Mouse (Mus musculus) hindbrain, embryonic 10.5 days (tissue): ENCODE results near the gene Srpr. TPM values are rescaled to one million over a fixed set of nuclear protein-coding genes. Genes with fewer than 3 reads are reported as not detected.

Experiments used
- DNase-seq: peaks from one replicate; pipeline ENCODE4 v3.0.0-alpha.2; 2017; ENCODE audit warnings: low spot score
- H3K27ac ChIP-seq: fragments of 300-500 bp; sonication (generic); 2 replicates; pipeline ENCODE4 v1.5.1; 2016; ENCODE audit warnings: mild to moderate bottlenecking, moderate library complexity
- H3K27me3 ChIP-seq: fragments of 300-500 bp; sonication (generic); 2 replicates; pipeline ENCODE4 v1.6.1; 2016; ENCODE audit warnings: mild to moderate bottlenecking; ENCODE audit not compliant: poor library complexity, insufficient read depth, severe bottlenecking
- H3K36me3 ChIP-seq: fragments of 300-500 bp; sonication (generic); 2 replicates; pipeline ENCODE4 v1.6.1; 2016; ENCODE audit warnings: mild to moderate bottlenecking, moderate library complexity
- H3K4me1 ChIP-seq: fragments of 300-500 bp; sonication (generic); replicated peaks from 2 replicates; pipeline ENCODE4 v1.6.1; 2016; ENCODE audit warnings: mild to moderate bottlenecking
- H3K4me3 ChIP-seq: fragments of 300-500 bp; sonication (generic); 2 replicates; pipeline ENCODE4 v1.5.1; 2016; ENCODE audit warnings: mild to moderate bottlenecking, moderate library complexity
- H3K9me3 ChIP-seq: fragments of 300-500 bp; sonication (generic); 2 replicates; pipeline ENCODE4 v1.6.1; 2016; ENCODE audit warnings: mild to moderate bottlenecking, moderate library complexity
- WGBS: fragments of 180-500 bp; shearing (Covaris S2); methylation state at CpG from one replicate; pipeline ENCODE4 v1.1.7; 2016; 5-methylcytosine and 5-hydroxymethylcytosine counted together
- polyA plus RNA-seq: library from polyadenylated mRNA; unstranded; fragments of >200 nt; fragmentation: Nextera tagmentation; extraction: Ambion mirVana; gene quantifications from 2 replicates; pipeline ENCODE4 v1.2.1, GENCODE M21; 2016

Gene Srpr
- polyA plus RNA-seq, 1 experiment from 2014 or later: 77.4 TPM

- Histone ChIP-seq H3K9me3 (no peaks in the 10 kb centered on the region), H3K27ac (peak overlapping the region; percentile 50; the same call in 1 of the 2 replicates), H3K27me3 (peaks cover 47% of the 10 kb centered on the region), H3K4me1 (peaks cover 30% of the 10 kb centered on the region), H3K4me3 (no peak overlapping the region), H3K36me3 (peaks cover 11% of the 10 kb centered on the region)
- DNase-seq: peak; percentile 47
- WGBS: 22% methylated on average over 5 of the region's 5 CpGs
Measured at GRCm38 (mm10) chr9:35282006-35282850, 82.3 kb downstream of the Srpr start.

GRCm38 (mm10) chr9:35282851-35283200 lies 82.9 kb downstream of the Srpr start:
- 68% methylated on average over 5 of the region's 5 CpGs for WGBS
- H3K36me3 ChIP-seq: peaks cover 5% of the 10 kb centered on the region
- no peak overlapping the region for H3K4me3 ChIP-seq
- no peaks in the 10 kb centered on the region for H3K9me3 ChIP-seq
- DNase-seq: no peak
- H3K27me3 ChIP-seq: peaks cover 52% of the 10 kb centered on the region
- H3K27ac ChIP-seq: peak overlapping the region; percentile 50; the same call in 1 of the 2 replicates
- H3K4me1 ChIP-seq: peaks cover 33% of the 10 kb centered on the region

GRCm38 (mm10) chr9:35283415-35284069 lies 83.6 kb downstream of the Srpr start:
- DNase-seq: peak; percentile 63
- Histone ChIP-seq H3K9me3 (no peaks in the 10 kb centered on the region), H3K27ac (peak overlapping the region; percentile 63), H3K36me3 (no peaks in the 10 kb centered on the region), H3K27me3 (peaks cover 60% of the 10 kb centered on the region), H3K4me3 (no peak overlapping the region), H3K4me1 (peaks cover 40% of the 10 kb centered on the region)
- 41% methylated on average over 13 of the region's 13 CpGs for WGBS

- Histone ChIP-seq H3K27ac (no peak overlapping the region; the same call in 1 of the 2 replicates), H3K9me3 (no peaks in the 10 kb centered on the region), H3K36me3 (no peaks in the 10 kb centered on the region), H3K4me3 (no peak overlapping the region), H3K27me3 (peaks cover 68% of the 10 kb centered on the region), H3K4me1 (peaks cover 48% of the 10 kb centered on the region)
- WGBS: 86% methylated on average over 4 of the region's 4 CpGs
- no peak for DNase-seq
Measured at GRCm38 (mm10) chr9:35284351-35284750, 84.4 kb downstream of the Srpr start.

- peaks cover 88% of the 10 kb centered on the region for H3K27me3 ChIP-seq
- DNase-seq: no peak
- H3K9me3 ChIP-seq: no peaks in the 10 kb centered on the region
- H3K4me3 ChIP-seq: no peak overlapping the region
- 64% methylated on average over 3 of the region's 3 CpGs for WGBS
- peaks cover 68% of the 10 kb centered on the region for H3K4me1 ChIP-seq
- H3K36me3 ChIP-seq: no peaks in the 10 kb centered on the region
- H3K27ac ChIP-seq: no peak overlapping the region
Measured at GRCm38 (mm10) chr9:35286351-35286750, 86.4 kb downstream of the Srpr start.

- peaks cover 97% of the 10 kb centered on the region for H3K27me3 ChIP-seq
Measured at GRCm38 (mm10) chr9:35289992-35290391, 90.0 kb downstream of the Srpr start.

GRCm38 (mm10) chr9:35290417-35290816 lies 90.4 kb downstream of the Srpr start:
- Histone ChIP-seq H3K27ac (no peak overlapping the region), H3K9me3 (no peaks in the 10 kb centered on the region), H3K4me3 (no peak overlapping the region), H3K36me3 (no peaks in the 10 kb centered on the region), H3K27me3 (peaks cover 97% of the 10 kb centered on the region), H3K4me1 (peaks cover 53% of the 10 kb centered on the region)
- WGBS: 91% methylated on average over 3 of the region's 3 CpGs
- DNase-seq: no peak

More at GRCm38 (mm10) chr9:35289992-35290391, 90.0 kb downstream of the Srpr start:
- Histone ChIP-seq H3K36me3 (no peaks in the 10 kb centered on the region), H3K9me3 (no peaks in the 10 kb centered on the region), H3K27ac (no peak overlapping the region), H3K4me3 (no peak overlapping the region), H3K4me1 (peaks cover 53% of the 10 kb centered on the region)
- 10% methylated on average over 7 of the region's 7 CpGs for WGBS
- peak; percentile 69 for DNase-seq

GRCm38 (mm10) chr9:35290916-35291315 lies 90.9 kb downstream of the Srpr start:
- WGBS: 65% methylated on average over 4 of the region's 4 CpGs

GRCm38 (mm10) chr9:35293465-35293864 lies 93.5 kb downstream of the Srpr start:
- Histone ChIP-seq H3K36me3 (no peaks in the 10 kb centered on the region), H3K4me1 (peaks cover 31% of the 10 kb centered on the region), H3K27me3 (peaks cover 95% of the 10 kb centered on the region), H3K4me3 (no peak overlapping the region), H3K9me3 (peaks cover 8% of the 10 kb centered on the region), H3K27ac (no peak overlapping the region)
- WGBS: 87% methylated on average over 5 of the region's 5 CpGs
- no peak for DNase-seq

More at GRCm38 (mm10) chr9:35290916-35291315, 90.9 kb downstream of the Srpr start:
- Histone ChIP-seq H3K4me3 (no peak overlapping the region), H3K9me3 (peaks cover under 1% of the 10 kb centered on the region; the same call in 1 of the 2 replicates), H3K27ac (no peak overlapping the region), H3K36me3 (no peaks in the 10 kb centered on the region), H3K4me1 (peaks cover 52% of the 10 kb centered on the region), H3K27me3 (peaks cover 97% of the 10 kb centered on the region)
- DNase-seq: no peak

Other genes starting within 250 kb of the Srpr start
- 10.3 and 11.5 TPM in 2 replicates for gene St3gal4, start 80.9 kb upstream of the Srpr start, polyA plus RNA-seq
- gene Dcps, start 24.1 kb upstream of the Srpr start, polyA plus RNA-seq: 99.8 and 101 TPM in 2 replicates
- gene Tirap, start 116 bp downstream of the Srpr start, polyA plus RNA-seq: 15.6 and 19.9 TPM in 2 replicates
- 46.7 and 50.5 TPM in 2 replicates for gene Foxred1, start 10.9 kb downstream of the Srpr start, polyA plus RNA-seq
- gene Fam118b, start 67.6 kb downstream of the Srpr start, polyA plus RNA-seq: 66.6 and 71.0 TPM in 2 replicates
- gene Rpusd4, start 67.7 kb downstream of the Srpr start, polyA plus RNA-seq: 27.5 and 30.8 TPM in 2 replicates
- 11.7 and 15.4 TPM in 2 replicates for gene Cdon, start 221.0 kb downstream of the Srpr start, polyA plus RNA-seq